Mouse (Mus musculus) embryonic facial prominence, embryonic 11.5 days (tissue): ENCODE measurements at regions not wholly inside any gene's neighbourhood (a gene's known extent, or its start where the extent isn't known, plus 50 kb on each side); places are given as distances from the start of the nearest gene placed in this dataset.

Experiments
- ATAC-seq: fragments of 200-750 bp; cut with Nextera tagmentation; replicated peaks from 2 replicates; pipeline ENCODE4 v1.8.0; 2017; ENCODE audit warnings: low read depth; ENCODE audit not compliant: insufficient number of reproducible peaks, low FRiP score, low TSS enrichment
- DNase-seq: peaks from one replicate; pipeline ENCODE4 v3.0.0-alpha.2; 2015; ENCODE audit warnings: low spot score
- H3K27ac ChIP-seq: fragments of 300-500 bp; sonication (generic); replicated peaks from 2 replicates; pipeline ENCODE4 v1.5.1; 2014; ENCODE audit warnings: mild to moderate bottlenecking, low read depth, low read length, control low read depth
- H3K27me3 ChIP-seq: fragments of 300-500 bp; sonication (generic); 2 replicates; pipeline ENCODE4 v1.6.1; 2014; ENCODE audit warnings: mild to moderate bottlenecking, low read length, moderate library complexity, mixed read lengths; ENCODE audit not compliant: control insufficient read depth, insufficient read depth
- H3K36me3 ChIP-seq: fragments of 300-500 bp; sonication (generic); replicated peaks from 2 replicates; pipeline ENCODE4 v1.6.1; 2014; ENCODE audit warnings: low read depth, mild to moderate bottlenecking, low read length, moderate library complexity, mixed read lengths; ENCODE audit not compliant: control insufficient read depth, insufficient read depth
- H3K4me1 ChIP-seq: fragments of 300-500 bp; sonication (generic); 2 replicates; pipeline ENCODE4 v1.6.1; 2014; ENCODE audit warnings: low read length, mixed read lengths; ENCODE audit not compliant: control insufficient read depth, insufficient read depth
- H3K4me2 ChIP-seq: fragments of 300-500 bp; sonication (generic); 2 replicates; pipeline ENCODE4 v1.6.1; 2014; ENCODE audit warnings: low read depth, mild to moderate bottlenecking, control low read depth, low read length, moderate library complexity
- H3K4me3 ChIP-seq: fragments of 300-500 bp; sonication (generic); 2 replicates; pipeline ENCODE4 v1.5.1; 2014; ENCODE audit warnings: low read depth, low read length, control low read depth
- H3K9ac ChIP-seq: fragments of 300-500 bp; sonication (generic); replicated peaks from 2 replicates; pipeline ENCODE4 v1.6.1; 2014; ENCODE audit warnings: mild to moderate bottlenecking, control low read depth, low read length
- H3K9me3 ChIP-seq: fragments of 300-500 bp; sonication (generic); replicated peaks from 2 replicates; pipeline ENCODE4 v1.6.1; 2016; ENCODE audit warnings: mild to moderate bottlenecking, low read length, inconsistent platforms, mixed read lengths; ENCODE audit not compliant: control insufficient read depth
- WGBS: fragments of 180-500 bp; shearing (Covaris S2); extraction: QIAGEN DNeasy Blood & Tissue Kit; methylation state at CpG from one replicate; pipeline ENCODE4 v1.1.7; 2014; 5-methylcytosine and 5-hydroxymethylcytosine counted together

GRCm38 (mm10) chr12:52637506-52638249, 61.5 kb upstream of the Akap6 start:
- Histone ChIP-seq H3K9me3 (no peaks in the 10 kb centered on the region), H3K9ac (no peak overlapping the region), H3K4me3 (no peak overlapping the region), H3K27me3 (no peaks in the 10 kb centered on the region), H3K4me1 (no peaks in the 10 kb centered on the region), H3K27ac (no peak overlapping the region), H3K36me3 (no peaks in the 10 kb centered on the region), H3K4me2 (no peak overlapping the region)
- DNase-seq, result peak; percentile 53
- 65% methylated on average over 14 of the region's 14 CpGs for WGBS
- no peak; the same call in 1 of the 2 replicates for ATAC-seq

- Histone ChIP-seq H3K9ac (no peak overlapping the region), H3K4me1 (no peaks in the 10 kb centered on the region), H3K9me3 (no peaks in the 10 kb centered on the region), H3K4me3 (no peak overlapping the region), H3K27ac (no peak overlapping the region), H3K4me2 (no peak overlapping the region), H3K27me3 (no peaks in the 10 kb centered on the region), H3K36me3 (no peaks in the 10 kb centered on the region)
- DNase-seq, result no peak
- 65% methylated on average over 11 of the region's 11 CpGs for WGBS
- no peak for ATAC-seq
Measured at GRCm38 (mm10) chr12:52638461-52638860, 60.7 kb upstream of the Akap6 start.

- H3K27me3 ChIP-seq, result no peaks in the 10 kb centered on the region
- no peak overlapping the region for H3K4me3 ChIP-seq
- ATAC-seq (no peak), DNase-seq (no peak)
- WGBS, result 64% methylated on average over 5 of the region's 5 CpGs
- no peaks in the 10 kb centered on the region for H3K9me3 ChIP-seq
- H3K36me3 ChIP-seq, result no peaks in the 10 kb centered on the region
- no peak overlapping the region for H3K9ac ChIP-seq
- H3K4me2 ChIP-seq, result no peak overlapping the region
- H3K4me1 ChIP-seq, result no peaks in the 10 kb centered on the region
- H3K27ac ChIP-seq, result no peak overlapping the region
Measured at GRCm38 (mm10) chr12:52644059-52644458, 55.1 kb upstream of the Akap6 start.
